Mouse (Mus musculus): Measurements from ENCODE around the gene Ikzf2. TPM values are rescaled to one million over a fixed set of nuclear protein-coding genes. Genes with fewer than 3 reads are reported as not detected.

Ikzf2 gene
- polyA plus RNA-seq (2015; fragmentation: Nextera tagmentation; extraction: Ambion mirVana), result 2.4 and 2.5 TPM in 2 replicates

GRCm38 (mm10) chr1:69687076-69687991 lies at the start of gene Ikzf2:
Gene Ikzf2 (minus strand): TSS chr1:69687245.
- ATAC-seq (ENCODE audit: low FRiP score, low TSS enrichment) (peak; percentile 95), DNase-seq (ENCODE audit: low spot score) (peak; percentile 88)
- under 1% methylated on average over 60 of the region's 105 CpGs for WGBS
- Histone ChIP-seq H3K4me2 (replicated peaks; ENCODE audit: low read depth) (peak within 1 kb of the TSS; percentile 78), H3K4me3 (ENCODE audit: low read depth, low read length) (peak within 1 kb of the TSS; percentile 80), H3K9ac (ENCODE audit: low read length) (peak within 1 kb of the TSS; percentile 83), H3K9me3 (ENCODE audit: control insufficient read depth, low read length) (no peaks in the 10 kb centered on the region), H3K27ac (replicated peaks) (peak within 1 kb of the TSS; percentile 92), H3K27me3 (ENCODE audit: control insufficient read depth, insufficient read depth, low read length) (no peaks in the 10 kb centered on the region), H3K4me1 (replicated peaks; ENCODE audit: control insufficient read depth, insufficient read depth) (0 out of 2 replicates have a peak, but pooled peaks cover 3% of the 10 kb centered on the region), H3K36me3 (ENCODE audit: control insufficient read depth, insufficient read depth, low read length) (no peaks in the 10 kb centered on the region)
- TF ChIP-seq CTCF (IDR thresholded peaks at IDR 0.05; ENCODE audit: low read depth), result no peak
- no peak for TF ChIP-seq EP300 (optimal IDR thresholded peaks at IDR 0.05)

- no peaks in the 10 kb centered on the region for H3K27me3 ChIP-seq (ENCODE audit: control insufficient read depth, insufficient read depth, low read length)
- no peak for TF ChIP-seq EP300 (optimal IDR thresholded peaks at IDR 0.05)
- no peak for TF ChIP-seq CTCF (IDR thresholded peaks at IDR 0.05; ENCODE audit: low read depth)
- H3K36me3 ChIP-seq (ENCODE audit: control insufficient read depth, insufficient read depth, low read length), result no peaks in the 10 kb centered on the region
- no peaks in the 10 kb centered on the region for H3K4me1 ChIP-seq (replicated peaks; ENCODE audit: control insufficient read depth, insufficient read depth)
- H3K4me3 ChIP-seq (ENCODE audit: low read depth, low read length), result no peak overlapping the region
- H3K4me2 ChIP-seq (replicated peaks; ENCODE audit: low read depth), result no peak overlapping the region
- no peak overlapping the region for H3K27ac ChIP-seq (replicated peaks)
- no peaks in the 10 kb centered on the region for H3K9me3 ChIP-seq (ENCODE audit: control insufficient read depth, low read length)
- H3K9ac ChIP-seq (ENCODE audit: low read length), result no peak overlapping the region
- ATAC-seq (ENCODE audit: low FRiP score, low TSS enrichment) (no peak), DNase-seq (ENCODE audit: low spot score) (no peak)
- 52% methylated on average over 1 of the region's 1 CpGs for WGBS
Observed at GRCm38 (mm10) chr1:69729729-69730128, 42.7 kb upstream of the Ikzf2 start.

- Histone ChIP-seq H3K4me1 (replicated peaks; ENCODE audit: control insufficient read depth, insufficient read depth) (no peaks in the 10 kb centered on the region), H3K9me3 (ENCODE audit: control insufficient read depth, low read length) (no peaks in the 10 kb centered on the region), H3K9ac (ENCODE audit: low read length) (no peak overlapping the region), H3K36me3 (ENCODE audit: control insufficient read depth, insufficient read depth, low read length) (no peaks in the 10 kb centered on the region), H3K27me3 (ENCODE audit: control insufficient read depth, insufficient read depth, low read length) (no peaks in the 10 kb centered on the region), H3K27ac (replicated peaks) (no peak overlapping the region), H3K4me2 (replicated peaks; ENCODE audit: low read depth) (no peak overlapping the region), H3K4me3 (ENCODE audit: low read depth, low read length) (no peak overlapping the region)
- ATAC-seq (ENCODE audit: low FRiP score, low TSS enrichment), result no peak
- 31% methylated on average over 5 of the region's 5 CpGs for WGBS
- TF ChIP-seq CTCF (IDR thresholded peaks at IDR 0.05; ENCODE audit: low read depth) (no peak), EP300 (optimal IDR thresholded peaks at IDR 0.05) (no peak)
- no peak for DNase-seq (ENCODE audit: low spot score)
Observed at GRCm38 (mm10) chr1:69729031-69729679, 42.1 kb upstream of the Ikzf2 start.

GRCm38 (mm10) chr1:69727968-69728367 lies 40.9 kb upstream of the Ikzf2 start:
- DNase-seq (ENCODE audit: low spot score), result no peak
- H3K27ac ChIP-seq (replicated peaks), result no peak overlapping the region
- WGBS, result 34% methylated on average over 5 of the region's 5 CpGs
- H3K9ac ChIP-seq (ENCODE audit: low read length), result no peak overlapping the region
- H3K27me3 ChIP-seq (ENCODE audit: control insufficient read depth, insufficient read depth, low read length), result no peaks in the 10 kb centered on the region
- H3K4me2 ChIP-seq (replicated peaks; ENCODE audit: low read depth), result no peak overlapping the region
- no peaks in the 10 kb centered on the region for H3K4me1 ChIP-seq (replicated peaks; ENCODE audit: control insufficient read depth, insufficient read depth)
- no peak overlapping the region for H3K4me3 ChIP-seq (ENCODE audit: low read depth, low read length)
- TF ChIP-seq CTCF (IDR thresholded peaks at IDR 0.05; ENCODE audit: low read depth) (no peak), EP300 (optimal IDR thresholded peaks at IDR 0.05) (no peak)
- no peak for ATAC-seq (ENCODE audit: low FRiP score, low TSS enrichment)
- no peaks in the 10 kb centered on the region for H3K9me3 ChIP-seq (ENCODE audit: control insufficient read depth, low read length)
- no peaks in the 10 kb centered on the region for H3K36me3 ChIP-seq (ENCODE audit: control insufficient read depth, insufficient read depth, low read length)

- Histone ChIP-seq H3K36me3 (ENCODE audit: control insufficient read depth, insufficient read depth, low read length) (no peaks in the 10 kb centered on the region), H3K4me2 (replicated peaks; ENCODE audit: low read depth) (no peak overlapping the region), H3K27ac (replicated peaks) (no peak overlapping the region), H3K9ac (ENCODE audit: low read length) (no peak overlapping the region), H3K27me3 (ENCODE audit: control insufficient read depth, insufficient read depth, low read length) (no peaks in the 10 kb centered on the region), H3K4me3 (ENCODE audit: low read depth, low read length) (no peak overlapping the region), H3K9me3 (ENCODE audit: control insufficient read depth, low read length) (no peaks in the 10 kb centered on the region), H3K4me1 (replicated peaks; ENCODE audit: control insufficient read depth, insufficient read depth) (no peaks in the 10 kb centered on the region)
- no peak for TF ChIP-seq EP300 (optimal IDR thresholded peaks at IDR 0.05)
- TF ChIP-seq CTCF (IDR thresholded peaks at IDR 0.05; ENCODE audit: low read depth), result no peak
- 75% methylated on average over 3 of the region's 3 CpGs for WGBS
- DNase-seq (ENCODE audit: low spot score) (no peak), ATAC-seq (ENCODE audit: low FRiP score, low TSS enrichment) (no peak)
Observed at GRCm38 (mm10) chr1:69717107-69717506, 30.1 kb upstream of the Ikzf2 start.

GRCm38 (mm10) chr1:69708571-69708970 lies 21.5 kb upstream of the Ikzf2 start:
- no peak overlapping the region for H3K4me3 ChIP-seq (ENCODE audit: low read depth, low read length)
- H3K9me3 ChIP-seq (ENCODE audit: control insufficient read depth, low read length), result no peaks in the 10 kb centered on the region
- no peak overlapping the region for H3K27ac ChIP-seq (replicated peaks)
- H3K36me3 ChIP-seq (ENCODE audit: control insufficient read depth, insufficient read depth, low read length), result no peaks in the 10 kb centered on the region
- H3K9ac ChIP-seq (ENCODE audit: low read length), result no peak overlapping the region
- no peaks in the 10 kb centered on the region for H3K27me3 ChIP-seq (ENCODE audit: control insufficient read depth, insufficient read depth, low read length)
- H3K4me1 ChIP-seq (replicated peaks; ENCODE audit: control insufficient read depth, insufficient read depth), result no peaks in the 10 kb centered on the region
- DNase-seq (ENCODE audit: low spot score) (no peak), ATAC-seq (ENCODE audit: low FRiP score, low TSS enrichment) (no peak)
- no peak for TF ChIP-seq EP300 (optimal IDR thresholded peaks at IDR 0.05)
- no peak overlapping the region for H3K4me2 ChIP-seq (replicated peaks; ENCODE audit: low read depth)
- WGBS, result 87% methylated on average over 1 of the region's 1 CpGs
